ENCODE assay signal across 20 mouse cellular contexts in genomic region chr17:77096836-77097235, GRCm38 (mm10).
DNase-seq lines count a peak whose midpoint lies in the region; ATAC-seq lines count a peak whose summit lies in the region.
"Had no signal": no experiment of that assay in that cellular context is flagged by ENCODE, and none has a peak within 500 bp of the region (broad histone marks: within the 10 kb centered on the region; RNA-seq: fewer than 3 reads in every experiment).

No protein-coding gene starts in this region.

- no peaks in the 10 kb centered on the region for H3K4me1 ChIP-seq in hindbrain, embryonic 14.5 days (replicated peaks; ENCODE audit: control insufficient read depth, insufficient read depth, low read length)
- H3K4me1 ChIP-seq: embryonic facial prominence, embryonic 13.5 days; hindbrain, embryonic 12.5 days; kidney, embryonic 15.5 days; liver, embryonic 13.5 days; lung, embryonic 15.5 days; midbrain, embryonic 12.5 days; neural tube, embryonic 13.5 days had no signal

- no peak overlapping the region for H3K4me3 ChIP-seq in hindbrain, embryonic 14.5 days (replicated peaks; ENCODE audit: low read length)
- H3K4me3 ChIP-seq: embryonic facial prominence, embryonic 13.5 days; hindbrain, embryonic 12.5 days; kidney, embryonic 15.5 days; liver, embryonic 13.5 days; lung, embryonic 15.5 days; midbrain, embryonic 12.5 days; neural tube, embryonic 13.5 days had no signal

- peak; percentile 8 to 10 for DNase-seq in left cerebral cortex, postnatal 14 days (ENCODE audit: low spot score in 2 of 2)
- DNase-seq in left cerebral cortex, postnatal 4 days, result no peak
- DNase-seq in brain, embryonic 18.5 days (ENCODE audit: low read depth, low spot score), result peak; percentile 43
- peak; percentile 0 to 20 for DNase-seq in layer of hippocampus, adult 18-20 months (ENCODE audit: low spot score in 2 of 2)
- DNase-seq in right cerebral cortex, postnatal 4 days, result peak; percentile 7
- no peak for DNase-seq in hindbrain, embryonic 14.5 days (ENCODE audit: low spot score)
- DNase-seq in B cell, adult 2 months, result no peak
- DNase-seq: cerebellum, adult 8-10 months; gastrocnemius, postnatal 36 days; heart, postnatal 10 days; liver, embryonic 13.5 days had no signal

- no peak overlapping the region for H3K27ac ChIP-seq in hindbrain, embryonic 14.5 days
- H3K27ac ChIP-seq: embryonic facial prominence, embryonic 13.5 days; hindbrain, embryonic 12.5 days; kidney, embryonic 15.5 days; liver, embryonic 13.5 days; lung, embryonic 15.5 days; macrophage; midbrain, embryonic 12.5 days; neural tube, embryonic 13.5 days had no signal

- intact Hi-C loops in left cerebral cortex, postnatal 14 days (cut with DNase I), result no loop called here
- intact Hi-C loops in left cerebral cortex, postnatal 4 days (cut with DNase I), result no loop called here

- H3K36me3 ChIP-seq in hindbrain, embryonic 14.5 days (replicated peaks; ENCODE audit: control insufficient read depth, insufficient read depth), result no peaks in the 10 kb centered on the region
- H3K36me3 ChIP-seq: embryonic facial prominence, embryonic 13.5 days; G1E; hindbrain, embryonic 12.5 days; kidney, embryonic 15.5 days; liver, embryonic 13.5 days; lung, embryonic 15.5 days; midbrain, embryonic 12.5 days; neural tube, embryonic 13.5 days had no signal

- H3K27me3 ChIP-seq in hindbrain, embryonic 14.5 days (ENCODE audit: control insufficient read depth, insufficient read depth, low read length), result no peaks in the 10 kb centered on the region
- H3K27me3 ChIP-seq: embryonic facial prominence, embryonic 13.5 days; hindbrain, embryonic 12.5 days; kidney, embryonic 15.5 days; liver, embryonic 13.5 days; lung, embryonic 15.5 days; midbrain, embryonic 12.5 days; neural tube, embryonic 13.5 days had no signal

- H3K4me2 ChIP-seq in hindbrain, embryonic 14.5 days (replicated peaks), result no peak overlapping the region
- H3K4me2 ChIP-seq: embryonic facial prominence, embryonic 13.5 days; hindbrain, embryonic 12.5 days; kidney, embryonic 15.5 days; liver, embryonic 13.5 days; lung, embryonic 15.5 days; midbrain, embryonic 12.5 days; neural tube, embryonic 13.5 days had no signal

- no peak overlapping the region for H3K9ac ChIP-seq in hindbrain, embryonic 14.5 days
- H3K9ac ChIP-seq: embryonic facial prominence, embryonic 13.5 days; hindbrain, embryonic 12.5 days; kidney, embryonic 15.5 days; liver, embryonic 13.5 days; lung, embryonic 15.5 days; midbrain, embryonic 12.5 days; neural tube, embryonic 13.5 days had no signal

- H3K9me3 ChIP-seq in hindbrain, embryonic 14.5 days (ENCODE audit: control insufficient read depth, low read length), result no peaks in the 10 kb centered on the region
- H3K9me3 ChIP-seq: embryonic facial prominence, embryonic 13.5 days; G1E; hindbrain, embryonic 12.5 days; kidney, embryonic 15.5 days; liver, embryonic 13.5 days; lung, embryonic 15.5 days; midbrain, embryonic 12.5 days; neural tube, embryonic 13.5 days had no signal

- 66% methylated on average over 3 of the region's 3 CpGs for WGBS in hindbrain, embryonic 14.5 days

- no peak for ATAC-seq in hindbrain, embryonic 14.5 days (ENCODE audit: low FRiP score)
- ATAC-seq: CD4-positive, CD25-positive, alpha-beta regulatory T cell, adult 4 months had no signal

Comparison
In these comparisons a context has a peak if more than half of its experiments do, and no peak if none do; other contexts are left out.
1. DNase-seq: peak in left cerebral cortex, postnatal 14 days (2 of 2), brain, embryonic 18.5 days (single experiment), layer of hippocampus, adult 18-20 months (2 of 2) and right cerebral cortex, postnatal 4 days (single experiment); none in left cerebral cortex, postnatal 4 days (single experiment), hindbrain, embryonic 14.5 days (single experiment) and B cell, adult 2 months (0 of 2).